Mouse (Mus musculus) thymus, postnatal 10 days (tissue): ENCODE measurements around the gene Nucb2.

ENCODE experiments used
- DNase-seq, 2 experiments: peaks; one replicate each; pipeline ENCODE4 v3.0.0; 2021; ENCODE audit warnings: low spot score in 2 of 2

Nucb2 gene

DNA sequence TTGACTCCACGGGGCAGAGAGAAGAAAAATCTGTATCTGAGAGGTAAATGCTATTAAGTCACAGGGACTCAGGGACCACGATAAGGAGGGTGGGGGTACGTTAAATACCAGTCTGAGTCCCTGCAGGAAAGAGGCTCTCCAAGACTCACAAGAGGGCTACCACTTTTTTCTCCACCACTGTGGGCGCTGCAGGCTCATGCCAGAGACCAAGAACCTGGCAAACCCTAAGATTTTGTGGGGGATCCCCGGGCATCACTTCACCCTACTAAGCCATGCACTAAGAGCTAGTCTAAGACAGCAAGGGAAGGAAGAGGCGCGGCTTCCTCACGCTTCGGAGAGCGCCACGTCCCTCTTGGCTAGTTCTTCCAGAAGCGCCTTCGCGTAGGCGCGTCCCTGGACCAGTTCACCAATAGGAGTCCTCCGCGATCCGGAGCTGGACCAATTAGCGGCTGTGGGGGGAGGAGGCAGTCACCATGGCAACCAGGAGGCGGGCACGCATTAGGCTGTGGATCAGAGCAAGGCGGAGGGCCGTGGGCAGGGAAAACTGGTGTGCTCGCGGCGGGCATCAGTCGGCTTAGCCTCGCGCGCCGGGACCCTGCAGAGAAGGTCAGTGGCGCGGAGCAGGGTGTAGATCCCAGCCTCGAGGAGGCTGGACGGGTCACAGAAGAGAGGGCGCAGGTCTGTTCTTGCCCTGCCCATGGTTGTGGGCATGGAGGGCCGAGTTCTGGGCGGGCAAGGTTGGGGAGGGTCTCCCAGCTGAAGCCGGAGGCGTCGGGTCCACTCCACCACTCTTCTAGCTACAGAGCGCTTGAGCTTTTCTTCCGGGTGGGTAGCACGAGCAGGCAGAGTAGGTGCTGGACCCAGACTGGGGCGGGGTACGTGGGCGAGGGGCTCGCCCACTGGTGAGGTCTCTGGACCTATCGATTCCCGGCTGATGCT is at the start of gene Nucb2:
TSS of gene Nucb2 (plus strand) at position 491 of the 939 bp plus-strand sequence.
- peak; percentile 95 to 96 for DNase-seq

DNA sequence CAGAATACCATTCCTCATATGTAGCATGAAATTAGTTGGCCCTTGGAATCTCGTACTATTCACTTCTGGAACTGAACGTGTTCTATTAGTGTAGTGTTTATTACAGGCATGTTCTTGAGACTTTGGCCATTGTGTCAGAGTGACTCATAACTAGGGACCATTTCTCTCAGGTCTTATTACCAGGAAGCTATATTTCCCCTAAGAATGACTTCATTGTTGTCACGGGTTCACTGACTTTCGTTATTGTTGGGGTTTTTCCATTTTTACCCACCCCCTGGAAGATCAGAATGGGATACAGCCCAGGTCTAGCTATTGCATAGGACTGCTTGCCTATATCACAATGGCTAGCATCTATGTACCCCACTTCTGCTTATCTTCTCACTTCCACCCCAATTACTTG is 47.2 kb upstream of the Nucb2 start:
- no peak for DNase-seq

DNA sequence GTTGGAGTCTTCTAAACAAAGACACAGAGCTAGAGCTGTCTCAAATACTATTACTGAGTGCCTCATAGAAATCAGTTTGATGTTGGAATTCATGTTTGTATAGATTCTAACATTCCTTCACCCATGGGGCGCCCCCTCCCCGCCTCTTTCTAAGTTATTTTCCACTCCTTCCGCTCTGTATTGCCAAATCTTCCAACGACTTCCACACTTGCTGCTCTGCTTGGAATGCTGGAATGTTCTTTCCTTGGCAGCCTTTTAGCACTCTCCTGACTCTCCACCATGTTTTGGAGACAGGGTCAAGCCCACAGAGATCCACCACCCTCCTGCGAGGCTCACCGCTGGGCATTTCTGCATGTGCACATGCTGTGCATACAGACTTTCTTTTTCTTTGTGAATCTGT is 46.8 kb upstream of the Nucb2 start:
- DNase-seq, result no peak

DNA sequence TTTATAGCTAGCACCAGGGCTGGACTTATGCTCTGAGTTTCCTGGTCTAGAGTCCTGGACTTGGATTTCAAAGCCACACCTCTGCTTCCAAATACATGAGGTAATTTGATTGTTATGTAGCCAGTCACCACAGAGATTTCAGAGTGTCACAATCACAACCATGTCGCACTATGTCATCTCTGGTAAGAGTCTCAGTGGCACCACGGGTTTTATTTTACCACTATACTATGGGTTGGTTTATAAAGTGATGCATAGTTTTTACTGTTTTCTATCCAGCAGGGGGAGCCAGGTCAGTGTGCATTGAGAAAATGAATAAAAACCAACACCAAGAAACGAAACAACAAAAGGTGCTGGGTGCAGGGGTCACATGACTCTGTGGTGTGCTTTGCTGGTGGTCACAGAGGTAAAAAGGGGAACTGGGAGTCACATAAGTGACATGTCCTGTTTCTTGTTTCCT is 45.2 kb upstream of the Nucb2 start:
- peak in 1 of 2 experiments; percentile 35 for DNase-seq

DNA sequence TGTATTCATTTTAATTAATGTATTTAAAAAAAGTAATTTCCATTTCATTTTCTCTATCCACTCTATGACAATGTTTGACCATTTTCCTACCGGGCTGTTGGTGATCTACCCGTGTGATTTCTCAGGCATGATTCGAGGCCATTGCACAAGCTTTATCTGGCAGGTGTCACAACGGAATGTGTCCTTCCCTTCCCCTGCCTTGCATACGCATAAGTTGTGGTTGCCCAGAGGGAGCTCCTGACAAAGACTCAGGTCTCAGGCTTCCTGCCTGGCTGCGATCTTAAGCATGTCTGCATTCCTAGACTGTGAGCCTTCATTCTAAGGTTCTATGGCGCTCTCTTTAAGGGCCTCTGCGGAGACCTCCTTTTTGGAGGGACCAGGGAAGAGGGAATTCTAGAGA is 42.1 kb upstream of the Nucb2 start:
- DNase-seq, result no peak

DNA sequence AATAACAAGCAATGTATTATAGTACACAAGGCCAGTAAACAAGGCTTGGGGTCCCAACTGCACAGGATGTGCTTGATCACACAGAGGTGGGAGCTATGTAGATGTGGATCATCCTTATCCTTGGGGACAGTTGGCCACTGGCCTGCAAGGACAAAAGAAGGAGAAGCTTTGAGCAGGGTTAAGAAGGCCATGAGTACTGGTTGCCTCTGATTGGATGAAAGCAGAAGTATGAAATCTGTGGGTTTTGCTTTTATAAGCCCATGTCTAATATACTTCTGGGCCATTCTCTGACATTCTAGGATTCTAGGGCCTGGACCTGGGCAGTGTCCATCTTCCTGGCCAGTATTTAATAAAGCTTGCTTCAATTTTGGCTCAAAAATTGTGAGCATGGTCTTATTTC is 28.3 kb upstream of the Nucb2 start:
- DNase-seq, result no peak

DNA sequence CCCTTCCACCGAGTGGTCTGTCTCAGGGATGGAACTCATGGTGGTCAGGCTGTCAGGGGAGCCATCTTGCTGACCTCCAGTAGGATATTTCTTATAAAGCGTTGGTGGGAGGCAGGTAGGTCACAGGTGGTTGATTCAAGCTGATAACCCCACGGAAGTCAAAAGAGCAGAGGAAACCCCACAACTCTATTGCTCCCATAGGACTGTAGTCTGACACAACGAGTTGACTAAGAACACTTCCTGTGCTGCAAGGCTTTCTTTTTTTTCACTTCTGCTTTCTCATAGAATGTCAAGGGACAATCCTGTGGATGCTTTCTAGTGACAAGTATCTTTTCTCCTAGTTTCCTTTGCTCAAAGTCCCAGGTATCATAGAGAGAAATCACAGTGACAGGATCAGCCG is 27.9 kb upstream of the Nucb2 start:
- DNase-seq, result no peak

DNA sequence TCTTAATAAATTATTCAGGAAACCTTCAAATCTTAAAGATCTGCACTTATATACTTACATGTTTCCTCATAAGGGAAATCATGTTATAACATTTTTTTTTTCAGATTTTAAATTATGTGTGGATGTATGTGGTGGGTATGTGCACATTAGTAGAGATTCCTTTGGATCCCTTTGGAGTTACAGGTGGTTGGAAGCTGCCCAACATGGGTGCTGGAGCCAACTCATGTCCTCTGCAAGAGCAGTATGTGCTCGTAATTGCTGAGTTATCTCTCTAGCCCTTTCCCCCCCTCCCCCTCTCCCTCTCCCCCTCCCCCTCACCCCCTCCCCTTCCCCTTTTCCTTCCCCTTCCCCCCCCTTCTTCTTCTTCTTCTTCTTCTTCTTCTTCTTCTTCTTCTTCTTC is 21.1 kb upstream of the Nucb2 start:
- no peak for DNase-seq

DNA sequence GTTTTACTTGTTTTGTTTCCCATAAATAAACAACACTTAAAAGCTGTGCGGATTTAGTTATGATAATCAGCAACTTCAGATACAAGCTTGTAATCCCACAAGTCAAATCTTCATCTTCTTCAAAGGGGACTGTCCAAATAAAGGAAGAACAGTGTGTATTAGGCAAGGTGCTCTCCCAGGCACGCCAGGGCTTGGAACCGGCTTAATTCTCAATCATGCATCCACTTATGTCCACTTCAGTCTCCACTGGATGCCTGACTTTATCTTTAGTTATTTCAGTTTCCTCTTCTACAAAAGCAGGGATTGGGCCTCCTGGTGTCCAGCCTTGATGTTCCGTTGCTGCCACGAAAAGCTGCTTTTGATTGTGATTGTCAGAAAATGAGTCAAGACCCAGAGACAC is 20.4 kb upstream of the Nucb2 start:
- no peak for DNase-seq

DNA sequence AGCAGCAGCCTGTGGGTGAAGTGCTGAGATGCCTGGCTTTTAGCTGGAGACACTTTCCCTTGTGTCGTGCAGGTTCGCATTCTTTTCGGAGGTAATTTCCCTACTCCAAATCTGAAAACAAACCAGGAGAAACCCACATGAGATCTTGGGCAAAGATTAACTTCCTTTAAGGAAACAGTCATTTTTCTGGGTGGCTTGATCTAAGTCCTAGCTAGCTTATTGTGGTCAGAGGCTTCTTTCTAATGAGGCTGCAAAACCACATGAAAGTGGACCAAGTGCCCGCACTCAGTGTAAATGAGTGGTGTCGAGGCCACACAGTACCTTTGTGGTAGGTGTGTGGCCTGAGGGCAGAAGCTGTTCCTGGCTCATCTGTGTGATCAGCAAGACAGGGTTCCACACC is 20.0 kb upstream of the Nucb2 start:
- no peak for DNase-seq

DNA sequence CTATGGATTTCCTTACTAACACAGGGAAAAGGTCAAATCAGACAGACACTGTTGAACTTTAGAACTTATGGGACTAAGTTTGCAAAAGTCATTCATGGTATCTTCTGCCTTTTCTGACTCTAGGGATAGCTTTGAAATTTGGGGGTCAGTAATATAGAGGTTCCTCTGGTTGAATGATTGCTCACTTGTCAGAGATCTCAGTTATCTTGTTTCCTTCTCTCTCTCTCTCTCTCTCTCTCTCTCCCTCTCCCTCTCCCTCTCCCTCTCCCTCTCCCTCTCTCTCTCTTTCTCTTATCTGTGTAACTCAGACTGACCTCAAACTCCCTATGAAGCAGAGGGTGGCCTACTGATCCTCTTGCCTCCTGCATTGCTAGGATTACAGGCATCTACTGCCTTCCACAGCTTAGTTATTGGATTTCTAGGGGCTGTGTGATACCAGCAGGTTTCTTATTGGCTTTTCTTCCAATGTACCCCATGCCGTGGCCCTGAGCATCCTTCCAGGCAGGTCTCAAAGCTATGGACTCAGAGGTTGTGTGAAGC is 19.0 kb upstream of the Nucb2 start:
- no peak for DNase-seq

DNA sequence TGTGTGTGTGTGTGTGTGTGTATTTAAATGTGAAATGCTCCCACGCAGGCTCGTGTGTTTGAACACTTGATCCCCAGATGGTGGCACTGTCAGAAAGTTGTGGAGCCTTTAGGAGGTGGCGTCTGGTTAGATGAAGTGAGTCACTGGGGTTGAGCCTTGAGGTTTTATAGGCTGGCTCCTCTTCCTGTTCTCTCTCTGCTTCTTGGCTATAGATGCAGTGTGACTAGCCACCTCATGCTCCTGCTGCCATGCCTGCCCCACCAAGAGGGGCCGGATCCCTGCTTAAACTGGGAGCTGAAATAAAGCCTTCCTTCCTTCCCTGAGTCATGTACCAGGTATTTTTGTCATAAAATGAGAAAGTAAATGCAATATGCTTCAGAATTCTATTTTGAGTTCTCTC is 13.1 kb upstream of the Nucb2 start:
- DNase-seq, result no peak

DNA sequence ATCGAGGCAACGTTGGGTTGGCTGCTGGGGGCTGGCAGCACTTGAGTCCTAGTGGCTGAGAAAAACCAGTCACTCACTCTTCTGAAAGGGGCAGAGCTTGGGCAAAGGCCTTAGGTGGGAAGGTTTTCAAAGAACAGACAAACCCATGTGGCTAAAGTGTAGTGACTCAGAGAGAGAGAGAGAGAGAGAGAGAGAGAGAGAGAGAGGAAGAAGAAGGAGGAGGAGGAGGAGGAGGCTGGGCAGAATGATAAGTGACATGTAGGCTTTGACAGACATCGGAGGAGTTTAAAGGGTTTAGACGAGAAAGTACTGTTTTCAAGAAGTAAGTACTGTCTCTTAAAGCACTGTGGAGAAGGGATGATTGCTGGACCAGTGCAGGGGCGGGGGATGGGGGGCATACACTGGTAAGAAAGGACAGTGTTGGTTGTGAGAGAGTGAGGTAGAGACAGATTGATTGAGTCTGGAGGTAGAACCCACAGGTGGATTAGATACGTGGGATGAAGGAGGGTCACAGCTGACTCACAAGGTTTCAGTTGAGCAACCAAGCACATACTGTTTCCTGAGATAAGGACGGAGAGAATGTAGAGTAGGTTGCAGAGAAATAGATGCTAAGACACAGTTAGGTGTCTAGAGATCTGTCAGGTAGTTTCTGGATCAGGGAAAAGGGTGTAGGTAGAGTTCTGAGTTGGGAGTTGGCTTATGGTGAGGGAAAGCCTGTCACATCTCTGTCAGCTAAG is 10.7 kb upstream of the Nucb2 start:
- no peak for DNase-seq

DNA sequence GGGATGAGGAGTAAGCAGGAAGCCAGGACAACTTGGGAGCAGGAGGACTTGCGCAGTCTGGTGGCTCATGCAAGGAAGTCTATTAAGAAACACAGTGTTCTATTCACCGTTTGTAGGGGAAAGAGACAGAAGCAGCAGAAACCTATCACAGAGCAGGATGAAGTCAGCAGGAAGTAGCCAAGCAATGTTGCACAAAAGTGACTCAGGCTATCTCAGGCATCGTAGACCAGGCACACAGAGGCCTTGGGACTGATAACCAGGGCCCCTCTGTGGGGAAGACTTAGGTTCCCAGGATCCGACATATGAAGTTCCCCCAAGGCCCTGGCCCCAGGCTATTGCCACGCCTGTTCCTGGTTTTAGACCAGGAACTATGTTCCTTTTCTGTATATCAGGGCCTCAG is 9.6 kb upstream of the Nucb2 start:
- DNase-seq, result no peak

DNA sequence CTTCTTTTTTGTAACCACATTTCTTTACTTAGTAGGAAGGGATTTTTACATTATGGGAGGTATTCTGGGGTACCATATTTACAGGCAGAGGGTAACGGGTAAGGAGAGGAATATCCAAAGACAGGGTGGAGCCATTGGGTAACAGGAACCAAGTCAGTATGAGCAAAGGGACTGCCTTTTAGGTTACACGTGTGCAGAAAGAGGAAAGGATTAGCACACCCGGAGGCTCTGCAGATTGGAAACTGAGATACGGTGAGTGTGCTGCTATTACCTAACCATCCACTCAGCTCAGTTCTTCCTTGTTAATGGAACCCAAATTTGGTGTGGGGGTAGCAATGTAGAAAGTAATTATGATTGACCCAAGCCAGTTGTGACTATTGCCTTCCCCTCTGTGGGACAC is 7.4 kb upstream of the Nucb2 start:
- DNase-seq, result no peak

DNA sequence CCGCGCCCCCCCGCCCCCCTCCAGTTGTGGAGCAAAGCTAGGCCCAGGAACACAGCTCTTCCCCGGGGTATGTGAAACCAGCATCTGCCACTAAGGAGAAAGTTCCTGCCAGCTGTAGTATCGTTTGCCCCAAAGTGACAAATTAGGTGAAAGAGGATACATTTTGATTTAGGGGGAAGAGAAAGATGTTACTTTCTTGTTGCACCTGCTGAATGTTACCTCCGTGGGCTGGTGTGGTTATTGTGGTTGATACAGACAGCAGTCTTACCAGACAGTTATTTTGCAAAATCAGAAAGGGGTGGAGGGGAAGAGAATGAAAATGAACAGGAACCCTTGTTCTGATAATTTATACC is 625 bp downstream of the Nucb2 start:
- peak in 1 of 2 experiments; percentile 3 for DNase-seq

DNA sequence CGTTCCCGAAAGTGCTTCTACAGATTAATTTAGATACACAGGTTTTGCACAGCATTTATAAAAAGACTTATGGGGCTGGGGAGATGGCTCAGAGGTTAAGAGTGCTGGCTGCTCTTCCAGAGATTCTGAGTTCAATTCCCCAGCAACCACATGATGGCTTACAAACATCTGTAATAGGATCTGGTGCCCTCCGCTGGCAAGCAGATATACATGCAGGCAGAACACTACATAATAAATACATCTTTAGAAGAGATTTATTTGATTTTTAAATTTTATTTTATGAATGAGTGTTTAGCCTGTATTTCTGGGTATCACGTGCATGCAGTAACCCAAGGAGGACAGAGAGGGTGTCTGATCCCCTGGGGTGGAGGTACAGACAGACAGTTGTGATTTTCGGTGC is 9.9 kb downstream of the Nucb2 start:
- DNase-seq, result peak in 1 of 2 experiments; percentile 11

DNA sequence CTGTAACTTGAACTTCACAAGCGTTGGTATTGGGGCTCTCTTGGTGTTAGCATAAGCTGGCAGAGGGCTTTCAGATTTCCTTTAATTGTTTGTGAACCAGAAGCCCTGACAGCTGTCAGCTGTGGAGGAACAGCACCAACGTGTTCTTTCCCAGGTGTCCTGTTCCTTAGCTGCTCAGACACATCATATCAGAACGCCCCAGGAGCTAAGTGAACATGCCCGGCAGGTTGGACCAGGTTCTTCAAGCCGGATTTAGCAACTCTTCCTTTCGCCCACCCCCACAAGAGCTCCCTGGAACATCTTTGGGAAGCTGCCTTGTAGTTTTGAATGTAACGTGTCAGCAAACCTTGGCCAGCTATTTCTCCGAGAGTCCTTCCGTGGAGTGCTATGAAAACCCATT is 10.4 kb downstream of the Nucb2 start:
- no peak for DNase-seq

DNA sequence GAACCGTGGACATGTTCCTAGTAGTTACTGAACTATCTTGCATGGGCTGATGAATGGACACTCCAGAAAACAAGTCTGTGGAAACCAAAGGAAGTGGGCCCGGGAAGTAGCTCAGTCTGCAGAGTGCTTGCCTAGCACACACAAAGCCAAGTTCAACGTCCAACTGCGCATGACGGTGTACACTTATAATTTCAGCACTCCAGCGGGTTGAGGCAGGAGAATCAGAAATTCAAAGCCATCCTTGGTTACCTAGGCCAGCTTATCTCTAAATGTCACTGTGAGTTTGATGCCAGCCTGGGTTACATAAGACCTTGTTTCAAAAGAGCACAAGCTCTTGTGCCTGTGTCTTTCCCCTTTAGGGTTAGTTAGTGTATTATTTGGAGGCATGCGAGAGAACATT is 10.9 kb downstream of the Nucb2 start:
- DNase-seq, result no peak

DNA sequence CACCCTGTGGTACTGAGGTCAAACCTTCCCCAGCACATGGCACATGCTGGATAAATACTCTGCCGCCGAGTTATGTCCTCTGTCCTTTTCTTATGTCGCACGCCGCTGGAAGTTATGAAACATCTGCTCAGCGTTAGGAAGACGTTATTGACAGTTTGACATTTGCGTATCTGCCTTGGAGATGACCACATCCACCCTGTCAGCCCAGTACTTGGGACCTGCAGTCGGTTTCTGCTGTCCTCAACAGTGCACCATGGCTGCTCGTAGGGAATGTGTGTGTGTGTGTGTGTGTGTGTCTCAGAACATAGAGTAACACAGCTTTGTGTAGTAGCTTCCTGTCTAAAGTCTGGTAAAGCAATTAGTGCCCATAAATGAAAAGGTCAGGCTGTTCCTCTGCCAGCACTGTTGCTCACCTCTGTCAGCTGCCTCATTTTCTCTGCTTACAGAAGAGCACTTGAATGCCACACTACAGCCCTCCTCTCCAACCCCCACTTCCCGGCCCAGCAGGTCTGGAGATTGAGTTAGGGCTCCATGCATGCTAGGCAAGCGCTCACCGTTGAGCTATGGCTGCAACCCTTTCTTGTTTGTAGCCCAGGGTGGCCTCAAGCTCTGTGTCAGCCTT is 11.5 kb downstream of the Nucb2 start:
- no peak for DNase-seq

DNA sequence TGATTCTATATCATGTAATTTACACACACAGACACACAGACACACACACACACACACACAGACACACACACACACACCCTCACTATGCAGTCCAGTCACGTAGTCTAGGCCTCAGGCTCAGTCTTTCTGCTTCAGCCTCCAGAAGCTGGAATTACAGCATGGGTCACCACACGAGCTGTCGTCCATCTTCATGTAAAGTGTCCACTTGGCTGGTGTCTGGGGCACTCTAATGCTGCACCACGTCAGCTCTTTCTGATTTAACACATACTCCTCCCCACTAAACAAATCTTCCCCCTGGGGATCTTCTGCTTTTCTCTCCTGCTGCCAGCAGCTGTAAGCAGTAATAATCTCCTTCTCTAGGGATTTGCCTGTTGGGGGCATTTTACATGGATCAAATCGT is 13.1 kb downstream of the Nucb2 start:
- DNase-seq, result no peak

DNA sequence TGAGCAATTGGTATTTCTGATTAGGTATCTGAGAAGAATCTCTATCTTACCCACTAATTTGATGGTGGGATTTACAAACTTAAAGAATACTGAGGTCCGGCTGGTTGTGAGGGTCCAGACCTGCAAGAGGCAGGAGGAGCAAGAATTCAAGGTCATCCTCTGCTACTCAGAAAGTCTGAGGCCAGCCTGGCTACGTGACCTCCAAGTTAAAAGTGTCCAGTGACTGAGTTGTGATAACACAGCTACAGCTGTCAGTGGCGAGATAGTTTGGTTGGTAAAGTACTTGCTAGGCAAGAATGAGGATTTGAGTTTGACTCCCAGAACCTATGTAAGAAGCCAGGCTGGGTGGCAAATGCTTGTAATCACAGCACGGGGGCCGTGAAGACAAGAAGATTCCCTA is 14.0 kb downstream of the Nucb2 start:
- no peak for DNase-seq
